Mouse (Mus musculus) regulatory T cell (primary cell): ENCODE data around the gene Dgkz.

Experiments used
- in situ Hi-C: fragments of 300-600 bp; cut with MboI, MseI; formaldehyde crosslinking; loops from one replicate; pipeline ENCODE4 v1.15.1; 2025; ENCODE audit warnings: high pct_unique_total_duplicates

Dgkz gene

DNA sequence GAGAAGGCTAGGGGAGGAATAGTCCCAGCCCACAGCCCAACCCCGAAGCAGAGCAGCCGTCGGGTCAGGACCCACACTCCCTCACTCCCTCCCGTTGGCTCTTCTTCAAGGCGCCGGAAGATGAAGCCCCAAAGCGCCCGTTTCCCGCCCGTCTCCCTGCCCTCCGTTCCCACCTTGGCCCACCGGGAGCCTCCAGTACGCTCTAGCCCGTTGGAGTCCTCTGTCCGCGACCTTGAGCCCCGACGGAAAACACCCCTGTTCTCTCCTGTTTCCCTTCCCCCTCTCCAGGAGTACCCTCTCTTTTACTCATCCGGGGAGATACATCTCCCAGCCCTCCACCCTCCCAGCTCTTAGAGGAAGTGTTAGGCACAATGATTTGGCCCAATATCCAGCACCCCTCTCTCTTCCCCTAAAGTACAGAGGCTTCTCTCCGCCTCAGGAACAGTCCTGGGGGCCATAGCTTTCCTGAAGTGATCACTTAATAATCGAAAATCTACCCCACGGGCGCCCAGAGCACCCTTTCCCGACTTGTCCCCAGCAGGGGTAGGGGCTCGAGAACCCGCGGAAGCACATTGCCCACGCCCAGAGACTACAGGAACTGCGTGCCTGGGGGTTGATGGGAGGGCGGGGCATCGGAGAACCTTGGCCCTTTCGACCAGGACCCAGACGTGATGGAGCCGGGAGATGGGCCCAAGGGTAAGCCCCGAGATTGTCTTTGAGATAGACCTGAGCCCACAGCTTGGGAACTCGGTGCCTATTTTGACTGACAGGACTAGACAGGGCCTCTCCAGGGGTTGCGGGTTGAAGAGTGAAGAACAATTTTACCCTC, 52.9 kb downstream of the Dgkz start:
- in situ Hi-C loops = no loop called here

DNA sequence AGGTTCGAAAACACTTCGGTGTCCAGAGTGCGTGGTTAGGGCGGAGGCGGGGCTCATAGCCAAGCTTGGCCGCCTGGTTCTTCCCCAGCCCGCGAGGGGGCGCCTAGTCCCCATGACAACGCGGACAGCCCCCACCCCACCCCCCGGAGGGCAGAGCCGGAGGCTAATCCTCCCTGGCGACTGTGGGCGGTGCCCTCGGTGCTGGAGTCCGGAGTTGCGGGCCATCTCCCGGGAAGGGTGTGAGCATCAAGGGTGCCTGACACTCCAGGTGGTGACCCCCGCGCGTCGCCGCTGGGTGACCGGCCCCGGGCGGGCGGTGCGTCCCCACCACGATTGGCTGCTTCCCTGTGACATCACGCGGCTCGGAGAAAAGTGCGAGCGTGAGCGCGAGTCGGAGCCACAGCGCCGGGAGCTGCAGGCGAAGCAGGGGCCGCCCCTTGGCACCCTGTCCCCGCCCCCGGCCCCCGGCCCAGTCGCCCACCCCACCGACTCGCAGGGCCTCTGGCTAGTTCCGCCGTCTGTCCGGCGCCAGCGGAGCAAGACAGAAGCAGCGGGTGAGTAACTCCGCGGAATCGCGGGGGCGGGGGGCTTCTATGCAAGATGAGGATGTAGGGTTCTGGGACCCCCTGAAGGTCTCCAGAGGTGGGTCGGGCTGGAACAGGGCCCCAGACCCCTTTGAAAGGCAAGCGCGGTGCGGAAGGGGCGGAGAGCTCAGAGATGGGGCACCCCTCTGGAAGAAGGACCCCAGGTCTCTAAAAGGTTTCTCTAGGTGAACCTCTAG, 53.7 kb downstream of the Dgkz start:
- in situ Hi-C loops = no loop called here

DNA sequence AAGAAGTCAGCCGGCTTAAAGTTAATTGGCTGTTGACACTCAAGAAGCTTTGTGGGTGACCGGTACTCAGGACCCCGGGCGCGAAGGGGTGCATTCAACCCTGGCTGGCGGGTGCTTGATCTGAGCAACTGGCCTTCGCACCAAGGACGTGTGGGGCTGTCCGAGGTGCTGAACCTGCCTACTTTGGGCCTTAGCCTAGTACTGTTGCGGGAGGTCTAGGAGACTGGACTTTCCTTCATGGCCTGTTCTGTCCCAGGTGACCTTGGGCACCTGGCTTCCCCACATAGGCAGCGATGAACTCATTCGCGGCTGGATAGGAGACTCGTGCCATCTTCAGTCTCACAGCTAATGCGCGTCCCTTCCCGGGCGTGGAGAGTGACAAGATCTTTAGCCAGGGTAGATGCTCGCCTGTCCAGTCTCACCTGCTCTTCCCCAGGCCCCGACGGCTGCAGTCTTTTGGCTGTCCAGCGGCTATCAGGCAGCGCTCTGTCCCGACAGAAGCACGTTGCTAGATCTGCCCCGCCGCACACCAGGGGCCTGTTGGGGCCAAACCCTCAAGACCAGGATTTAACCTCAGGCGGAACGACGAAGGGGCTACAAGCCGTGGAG, 54.4 kb downstream of the Dgkz start:
- in situ Hi-C loops = no loop called here

DNA sequence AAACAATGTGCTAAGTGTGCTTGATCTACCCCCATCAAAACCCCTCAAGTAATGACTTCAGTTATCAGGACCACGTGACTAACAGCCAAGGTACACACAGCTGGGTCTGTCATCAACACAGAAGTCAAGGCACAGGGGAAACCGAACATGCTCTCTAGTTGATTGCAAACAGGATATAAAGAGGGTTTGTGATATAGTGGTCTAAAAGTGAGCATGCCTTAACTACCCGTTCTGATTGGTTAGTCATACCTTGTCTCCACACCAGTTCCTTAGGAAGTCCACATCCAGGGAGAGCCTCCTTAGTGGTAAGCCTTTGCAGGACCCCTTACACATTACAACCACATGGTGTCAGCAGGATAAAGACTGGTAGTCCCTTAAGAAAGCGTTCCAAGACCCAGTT, 55.5 kb downstream of the Dgkz start:
- in situ Hi-C loops = no loop called here

DNA sequence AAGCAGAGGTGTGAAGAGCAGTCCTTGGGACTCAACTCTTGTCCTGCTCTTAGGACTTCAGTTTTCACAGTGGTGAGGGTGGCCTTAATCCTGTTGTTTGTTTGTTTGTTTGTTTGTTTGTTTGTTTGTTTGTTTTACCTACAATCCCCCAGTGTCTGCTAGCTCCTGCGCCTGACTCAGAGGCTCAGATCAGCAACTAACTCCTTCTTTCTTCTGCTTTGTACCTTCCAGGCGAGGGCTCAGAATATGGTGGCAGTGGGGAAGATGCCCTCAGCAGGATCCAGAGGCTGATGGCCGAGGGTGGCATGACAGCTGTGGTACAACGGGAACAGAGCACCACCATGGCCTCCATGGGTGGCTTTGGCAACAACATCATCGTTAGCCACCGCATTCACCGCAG, 58.6 kb downstream of the Dgkz start:
- in situ Hi-C loops = no loop called here

DNA sequence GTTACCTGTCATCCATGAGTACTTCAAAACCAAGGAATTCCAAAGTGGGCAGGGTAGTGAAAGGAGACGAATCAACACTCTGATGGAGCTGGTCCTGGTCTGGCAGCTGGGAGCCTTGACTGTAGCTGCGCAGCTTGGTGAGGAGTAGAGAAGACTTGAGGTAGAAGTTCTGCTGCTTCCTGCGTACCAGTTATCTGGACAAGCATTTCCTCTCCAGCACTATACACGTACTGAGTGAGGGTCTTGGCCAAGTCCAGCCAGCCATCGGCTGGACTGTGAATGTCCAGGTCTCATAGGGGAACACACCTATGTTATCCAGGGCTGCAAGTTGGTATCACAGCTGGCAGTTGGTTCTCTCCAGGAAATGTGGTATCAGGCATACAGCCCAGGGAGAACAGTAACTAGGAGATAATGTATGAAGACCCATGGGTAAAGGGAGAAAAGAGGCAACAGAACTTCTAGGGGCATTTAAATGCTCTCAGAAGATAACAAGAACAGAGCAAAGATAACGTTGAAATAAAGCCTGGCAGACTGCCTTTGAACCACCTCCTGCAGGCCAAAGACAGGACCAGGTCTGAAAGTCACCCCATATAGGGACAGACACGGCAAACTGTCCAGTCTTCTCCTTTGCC, 59.2 kb downstream of the Dgkz start:
- in situ Hi-C loops = no loop called here

DNA sequence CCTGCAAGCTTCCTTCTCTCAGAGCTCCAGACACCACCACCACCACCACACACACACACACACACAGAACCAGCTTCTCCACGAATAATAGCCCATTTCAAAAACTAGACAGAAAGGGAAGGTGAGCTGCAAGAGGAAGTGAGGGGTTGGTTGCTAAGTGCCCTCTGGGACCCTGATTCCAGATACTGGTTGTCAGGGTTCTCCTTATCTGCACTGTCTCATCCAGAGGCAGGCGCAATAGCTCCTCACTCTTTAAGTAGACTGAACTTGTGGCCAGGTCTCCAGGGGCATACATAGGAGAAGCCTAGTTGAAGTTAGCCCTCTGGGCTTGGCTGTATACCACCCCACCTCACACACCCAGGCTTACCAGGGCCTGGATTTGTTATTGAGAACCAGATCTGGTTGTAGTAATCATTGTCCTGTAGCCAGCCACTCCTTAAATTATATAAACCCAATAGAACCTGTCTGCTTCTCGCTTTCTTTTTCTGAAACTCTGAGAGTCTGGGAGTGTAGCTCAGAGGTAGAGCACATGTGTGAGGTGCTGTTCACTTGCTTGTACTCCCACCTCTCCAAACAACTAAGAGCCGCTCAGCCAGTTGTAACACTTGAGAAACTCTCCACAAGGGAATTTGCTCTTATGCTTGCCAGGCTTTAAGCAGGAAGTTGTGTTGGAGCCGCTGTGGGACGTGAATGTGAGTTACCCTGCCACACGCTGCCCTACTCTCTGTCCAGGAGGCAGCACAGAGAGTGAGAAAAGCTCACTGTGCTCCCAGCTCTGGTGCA, 62.1 kb downstream of the Dgkz start:
- in situ Hi-C loops = no loop called here

DNA sequence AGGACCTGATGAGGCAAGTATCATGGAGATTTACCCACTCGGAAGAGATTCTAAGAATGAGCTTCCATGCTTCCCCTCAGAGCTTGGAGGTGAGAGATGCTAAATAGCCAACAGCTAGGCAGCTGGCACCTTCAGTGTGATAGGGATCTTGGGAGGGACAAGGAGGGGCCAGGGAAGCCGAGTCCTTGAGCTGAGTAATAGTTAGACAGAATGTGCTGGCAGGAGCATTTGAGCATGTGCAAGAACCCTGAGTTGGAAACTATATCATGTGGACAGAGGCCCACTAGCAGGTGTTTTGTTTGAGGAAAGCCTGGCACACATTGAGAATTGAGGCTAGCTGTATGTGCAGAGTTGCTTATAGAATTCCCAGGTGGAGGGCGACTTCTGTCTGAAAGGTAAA, 63.0 kb downstream of the Dgkz start:
- in situ Hi-C loops = no loop called here

DNA sequence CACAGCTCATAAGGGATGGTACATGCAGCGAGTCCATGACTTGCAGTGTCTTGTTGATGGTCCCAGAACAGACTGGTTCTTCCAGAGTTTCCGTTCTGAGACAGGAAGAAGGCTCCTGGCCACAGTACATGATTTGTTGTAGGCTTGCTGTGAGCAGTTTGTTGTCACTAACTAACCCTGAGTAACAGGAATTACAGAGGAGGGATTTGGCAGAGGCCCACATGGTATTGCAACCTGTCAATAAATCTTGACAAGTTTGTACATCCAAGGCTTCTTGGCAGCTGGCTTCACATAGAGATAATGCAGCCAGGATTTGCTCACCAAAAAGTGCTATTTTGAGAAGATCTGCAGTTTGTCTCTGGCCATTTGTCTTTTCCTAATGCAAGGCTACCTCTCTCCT, 69.5 kb downstream of the Dgkz start:
- in situ Hi-C loops = no loop called here

DNA sequence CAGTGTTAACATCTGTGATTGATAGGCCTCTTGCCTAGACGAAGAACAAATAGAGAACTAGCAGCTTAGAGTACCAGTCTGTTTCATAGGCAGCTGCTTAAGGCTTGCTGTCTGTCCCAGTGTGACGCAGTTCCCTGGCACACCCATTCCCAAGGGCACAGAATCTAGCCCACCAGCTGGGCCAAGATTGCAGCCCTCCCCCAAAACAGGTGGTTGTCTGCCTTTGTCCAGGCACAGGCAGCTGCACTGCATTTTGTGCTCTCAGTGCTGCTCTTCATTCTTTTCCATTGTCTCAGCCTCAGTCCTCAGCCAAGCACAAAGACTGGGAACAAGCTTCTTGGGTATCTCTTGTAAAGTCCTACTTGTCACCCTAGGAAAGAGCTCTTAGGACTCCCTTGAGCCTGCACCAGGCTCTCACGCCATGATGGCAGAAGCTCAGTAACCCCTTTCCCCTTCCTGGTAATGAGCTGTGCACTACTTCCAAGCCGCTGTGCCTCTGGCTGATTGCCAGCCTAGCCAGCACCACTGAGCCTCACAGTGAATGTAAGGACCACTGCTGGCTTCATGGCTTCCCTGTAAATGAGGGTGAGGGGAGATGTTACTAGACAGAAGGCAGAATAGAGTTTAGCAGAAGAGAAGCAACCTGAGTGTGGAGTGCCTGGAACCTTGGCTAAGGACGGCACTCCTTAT, 70.9 kb downstream of the Dgkz start:
- in situ Hi-C loops = no loop called here

DNA sequence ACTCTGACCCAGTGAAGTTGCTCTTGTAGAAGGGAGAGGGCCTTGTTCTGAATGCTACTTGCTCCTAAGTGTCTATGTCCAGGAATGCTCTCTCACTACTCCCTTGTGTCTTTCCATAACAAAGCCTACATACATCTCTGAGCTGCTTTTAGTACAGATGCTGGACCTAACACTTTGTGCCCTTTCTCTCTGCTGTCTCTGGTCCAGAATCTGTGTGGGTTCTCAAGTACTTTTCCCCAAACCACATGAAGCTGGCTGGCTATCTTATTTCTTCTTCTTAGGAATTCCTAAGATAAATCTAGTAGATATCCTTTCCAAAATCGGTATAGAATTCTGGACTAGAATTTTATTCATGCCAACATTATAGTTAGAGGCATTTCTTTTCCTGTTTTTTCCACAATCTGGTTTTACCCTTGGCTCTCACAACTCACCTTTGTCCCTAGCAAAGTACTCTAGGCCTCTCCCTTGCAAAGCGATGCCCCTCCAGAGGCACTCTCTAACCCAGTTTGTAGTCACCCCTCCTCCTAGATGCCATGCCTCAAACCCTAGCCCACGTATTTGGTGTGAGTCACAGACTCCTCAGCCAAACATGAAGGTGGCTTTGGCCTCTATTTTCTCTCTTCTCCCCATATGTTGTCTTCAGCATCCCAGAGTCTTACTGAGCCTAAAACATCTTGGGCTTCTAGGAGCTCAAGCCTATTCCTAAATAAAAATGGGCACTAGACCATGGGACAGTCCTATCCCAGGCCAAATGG, 72.3 kb downstream of the Dgkz start:
- in situ Hi-C loops = no loop called here

DNA sequence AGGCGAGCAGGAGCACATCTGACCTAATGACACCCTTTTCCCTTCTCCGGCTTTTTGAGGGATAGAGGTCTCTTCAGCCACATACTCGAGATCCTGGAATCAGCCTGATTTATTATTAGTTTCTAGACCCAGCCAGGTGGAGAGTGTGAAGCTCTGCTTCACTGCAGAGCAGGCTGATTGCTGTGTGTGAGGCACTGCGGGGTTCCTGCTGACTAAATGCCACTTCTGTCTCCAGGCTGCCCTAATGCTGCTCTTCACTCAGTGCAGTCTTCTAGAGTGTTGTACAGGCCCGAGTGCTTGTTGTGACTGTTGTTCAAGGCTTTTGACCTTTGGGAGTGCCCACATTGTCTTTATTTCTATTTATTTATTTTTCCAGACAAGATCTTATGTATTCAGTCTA, 73.3 kb downstream of the Dgkz start:
- in situ Hi-C loops = no loop called here

DNA sequence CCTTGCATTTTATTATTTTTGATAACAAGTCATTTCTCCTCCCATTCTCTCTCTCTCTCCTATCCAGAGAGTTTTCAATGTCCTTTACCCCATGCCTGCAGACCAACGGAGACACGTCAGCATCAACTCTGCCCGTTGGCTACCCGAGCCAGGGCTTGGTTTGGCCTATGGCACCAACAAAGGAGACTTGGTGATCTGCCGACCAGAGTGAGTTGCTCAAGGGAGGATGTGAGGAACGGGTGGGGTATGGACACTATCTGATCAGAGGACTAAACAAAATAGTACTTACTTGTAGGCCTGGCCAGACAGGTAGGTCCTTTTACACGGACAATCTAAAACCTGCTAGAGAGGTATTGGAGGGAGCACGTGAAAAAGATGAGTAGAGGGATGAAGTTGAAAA, 75.2 kb downstream of the Dgkz start:
- in situ Hi-C loops = no loop called here

DNA sequence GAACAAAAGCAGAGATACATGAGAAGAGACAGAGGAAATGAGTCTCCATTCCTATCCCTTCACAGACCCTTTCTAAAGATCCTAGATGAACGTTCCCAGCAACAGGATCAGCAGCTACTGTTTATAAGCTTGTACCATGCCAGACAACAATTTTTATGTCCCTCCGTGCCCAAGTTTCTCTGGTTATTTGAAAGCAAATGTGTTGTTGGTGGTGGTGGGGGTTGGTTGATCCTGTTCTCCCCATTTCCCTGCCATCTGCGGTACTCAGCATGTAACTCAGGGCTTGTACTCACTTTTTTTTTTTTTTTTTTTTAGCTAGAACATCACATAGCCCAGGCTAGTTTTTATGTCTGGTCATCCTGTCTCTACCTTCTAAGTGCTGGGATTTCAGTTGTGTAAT, 76.5 kb downstream of the Dgkz start:
- in situ Hi-C loops = no loop called here

DNA sequence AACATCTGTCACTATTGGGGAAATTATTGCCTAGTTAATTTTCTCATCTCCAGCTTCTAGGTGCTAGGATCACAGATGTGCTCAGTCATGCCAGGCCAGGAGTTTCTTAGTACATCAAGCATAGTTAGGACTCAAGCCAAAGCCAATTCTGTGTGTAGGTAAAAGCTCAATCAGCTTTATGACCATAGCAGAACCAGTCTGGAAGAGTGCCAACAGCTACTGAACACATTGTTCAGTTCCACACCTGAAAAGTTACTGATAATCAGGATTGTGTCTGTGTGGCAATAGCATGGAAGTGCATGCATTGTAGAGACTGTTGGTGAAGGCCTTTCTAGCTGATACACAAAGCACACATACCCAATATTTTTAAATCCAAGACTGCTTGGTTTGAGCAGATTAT, 77.7 kb downstream of the Dgkz start:
- in situ Hi-C loops = no loop called here

DNA sequence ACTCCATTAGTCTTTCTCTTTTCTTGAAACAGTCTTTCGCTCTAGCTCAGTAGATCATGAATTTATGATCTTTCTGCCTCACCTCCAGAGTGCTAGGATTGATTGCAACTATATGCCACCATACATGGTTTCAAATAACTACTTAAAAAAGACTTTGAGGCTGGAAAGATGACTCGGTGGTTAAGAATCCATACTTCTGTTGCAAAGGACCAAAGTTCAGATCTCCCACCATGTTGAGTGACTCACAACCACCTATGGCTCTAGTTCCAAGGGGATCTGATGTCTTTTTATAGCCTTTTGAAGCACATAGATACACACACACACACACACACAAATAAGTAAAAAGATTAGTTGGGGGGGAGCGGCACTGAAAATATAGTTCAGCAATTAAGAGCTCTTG, 80.3 kb downstream of the Dgkz start:
- in situ Hi-C loops = no loop called here

DNA sequence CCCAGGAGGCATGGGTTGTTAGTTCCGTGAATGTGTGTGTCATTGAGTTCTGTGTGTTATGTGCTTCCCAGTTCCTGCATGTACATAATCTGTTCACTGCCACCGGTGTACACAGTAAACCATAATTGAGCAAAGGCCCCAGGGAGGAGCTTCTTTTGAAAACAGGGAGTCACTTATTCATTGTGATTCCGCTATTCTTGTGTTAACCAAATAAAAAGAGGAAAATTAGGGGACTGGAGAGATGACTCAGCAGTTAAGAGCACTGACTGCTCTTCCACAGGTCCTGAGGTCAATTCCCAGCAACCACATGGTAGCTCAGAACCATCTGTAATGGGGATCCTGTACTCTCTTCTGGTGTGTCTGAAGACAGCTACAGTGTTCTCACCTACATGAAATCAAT, 80.9 kb downstream of the Dgkz start:
- in situ Hi-C loops = no loop called here

DNA sequence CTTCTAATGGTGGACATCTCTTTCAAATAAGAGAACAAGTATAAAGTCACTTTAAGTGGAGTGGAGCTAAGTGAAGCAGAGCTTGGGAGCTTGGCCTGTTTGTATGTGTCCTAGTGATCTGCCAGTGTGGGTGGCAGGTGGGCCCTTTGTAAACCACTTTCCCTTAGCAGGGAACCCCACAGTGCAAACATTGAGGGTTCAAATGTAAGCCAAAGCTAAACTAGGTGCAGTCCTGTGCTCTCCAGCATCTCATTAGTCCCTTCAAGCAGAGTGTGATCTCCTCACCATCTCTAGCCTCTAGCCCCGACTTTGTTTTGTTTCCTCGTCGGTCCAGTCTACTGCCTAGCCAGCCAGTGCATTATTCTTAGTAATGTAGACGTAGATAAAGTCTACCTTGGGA, 91.0 kb downstream of the Dgkz start:
- in situ Hi-C loops = no loop called here

DNA sequence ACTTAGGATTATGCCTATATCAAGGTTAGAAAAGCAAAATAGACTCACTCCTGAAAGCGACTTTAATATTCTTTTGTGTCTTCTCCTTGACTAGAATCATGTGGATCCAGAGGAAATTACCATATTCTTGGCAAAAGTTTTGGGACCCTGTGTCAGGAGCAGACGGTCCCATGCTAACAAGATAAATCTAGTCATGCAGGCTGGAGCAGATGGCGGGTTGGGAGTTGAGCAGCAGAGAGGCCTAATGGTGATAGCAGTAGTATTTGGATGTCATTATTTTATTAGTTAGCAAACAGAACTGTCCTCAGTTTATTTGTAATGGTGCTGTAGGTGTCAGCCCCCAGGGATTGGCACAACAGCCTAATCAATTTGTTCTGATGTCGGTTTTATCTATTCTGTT, 91.7 kb downstream of the Dgkz start:
- in situ Hi-C loops = no loop called here
